Mouse (Mus musculus): ENCODE measurements around the gene Acbd7. TPM values are rescaled to one million over a fixed set of nuclear protein-coding genes. Genes with fewer than 3 reads are reported as not detected.

The Acbd7 gene
- polyA plus RNA-seq, 1 experiment from 2014 or later = not detected

DNA sequence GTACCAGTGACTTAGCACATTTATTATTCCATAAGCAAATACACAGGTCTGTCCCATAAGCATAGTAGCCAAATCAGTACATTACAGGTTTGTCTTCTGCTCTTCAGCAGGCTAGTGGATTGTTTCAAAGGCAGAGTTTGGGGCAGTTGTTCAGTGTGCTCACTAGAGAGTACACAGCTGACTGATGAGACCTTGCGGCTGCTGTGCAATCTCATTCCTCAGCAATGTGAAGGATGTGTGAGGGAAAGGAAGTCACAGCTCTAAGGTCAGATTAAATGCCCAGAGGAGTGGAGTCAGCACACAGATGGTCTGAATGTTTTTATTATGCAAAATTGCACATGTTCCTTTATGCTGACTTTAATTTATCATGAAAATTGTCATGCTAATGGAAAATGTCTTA, 9.4 kb upstream of the Acbd7 start:
- no peak overlapping the region for H3K27ac ChIP-seq (ENCODE audit: low read depth, low read length)
- 86% methylated on average over 1 of the region's 1 CpGs for WGBS
- DNase-seq (ENCODE audit: low spot score) (no peak), ATAC-seq (ENCODE audit: insufficient read depth, low FRiP score, low TSS enrichment) (no peak)
- peaks cover 5% of the 10 kb centered on the region; the same call in 1 of the 2 replicates for H3K4me1 ChIP-seq (ENCODE audit: control insufficient read depth, insufficient read depth, low read length)
- no peak overlapping the region for H3K4me2 ChIP-seq (ENCODE audit: low read depth)
- no peaks in the 10 kb centered on the region for H3K27me3 ChIP-seq (ENCODE audit: control insufficient read depth, insufficient read depth, low read length)
- no peak overlapping the region for H3K4me3 ChIP-seq (ENCODE audit: low read depth, low read length)
- H3K36me3 ChIP-seq (ENCODE audit: control insufficient read depth, insufficient read depth, low read length) = peaks cover 8% of the 10 kb centered on the region; the same call in 1 of the 2 replicates
- H3K9me3 ChIP-seq (ENCODE audit: control insufficient read depth, low read length) = no peaks in the 10 kb centered on the region
- no peak overlapping the region for H3K9ac ChIP-seq (ENCODE audit: low read length)

DNA sequence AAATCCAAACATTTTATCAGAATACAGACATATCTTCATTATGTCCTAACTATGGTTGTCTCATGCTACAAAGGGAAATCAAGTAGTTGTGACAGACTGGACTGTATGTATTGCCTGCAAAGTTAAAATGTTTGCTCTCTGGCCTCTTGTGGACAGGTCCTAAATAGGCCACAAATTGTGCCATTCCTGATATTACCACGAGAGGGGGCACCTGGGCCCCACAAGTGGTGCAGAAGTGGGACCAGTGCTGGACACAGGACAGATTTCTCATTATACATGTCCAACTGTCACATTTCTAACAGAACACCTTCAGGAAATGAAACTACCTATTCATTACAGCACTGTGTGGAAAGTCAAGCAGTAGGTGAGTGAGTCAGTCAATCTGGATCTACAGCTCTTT, 8.6 kb upstream of the Acbd7 start:
- Histone ChIP-seq H3K4me2 (ENCODE audit: low read depth) (no peak overlapping the region), H3K36me3 (ENCODE audit: control insufficient read depth, insufficient read depth, low read length) (peaks cover 8% of the 10 kb centered on the region; the same call in 1 of the 2 replicates), H3K4me1 (ENCODE audit: control insufficient read depth, insufficient read depth, low read length) (peaks cover 5% of the 10 kb centered on the region; the same call in 1 of the 2 replicates), H3K9me3 (ENCODE audit: control insufficient read depth, low read length) (no peaks in the 10 kb centered on the region), H3K27me3 (ENCODE audit: control insufficient read depth, insufficient read depth, low read length) (no peaks in the 10 kb centered on the region), H3K9ac (ENCODE audit: low read length) (no peak overlapping the region), H3K27ac (ENCODE audit: low read depth, low read length) (no peak overlapping the region), H3K4me3 (ENCODE audit: low read depth, low read length) (no peak overlapping the region)
- WGBS = 44% methylated on average over 1 of the region's 1 CpGs
- DNase-seq (ENCODE audit: low spot score) = peak; percentile 25
- no peak for ATAC-seq (ENCODE audit: insufficient read depth, low FRiP score, low TSS enrichment)

DNA sequence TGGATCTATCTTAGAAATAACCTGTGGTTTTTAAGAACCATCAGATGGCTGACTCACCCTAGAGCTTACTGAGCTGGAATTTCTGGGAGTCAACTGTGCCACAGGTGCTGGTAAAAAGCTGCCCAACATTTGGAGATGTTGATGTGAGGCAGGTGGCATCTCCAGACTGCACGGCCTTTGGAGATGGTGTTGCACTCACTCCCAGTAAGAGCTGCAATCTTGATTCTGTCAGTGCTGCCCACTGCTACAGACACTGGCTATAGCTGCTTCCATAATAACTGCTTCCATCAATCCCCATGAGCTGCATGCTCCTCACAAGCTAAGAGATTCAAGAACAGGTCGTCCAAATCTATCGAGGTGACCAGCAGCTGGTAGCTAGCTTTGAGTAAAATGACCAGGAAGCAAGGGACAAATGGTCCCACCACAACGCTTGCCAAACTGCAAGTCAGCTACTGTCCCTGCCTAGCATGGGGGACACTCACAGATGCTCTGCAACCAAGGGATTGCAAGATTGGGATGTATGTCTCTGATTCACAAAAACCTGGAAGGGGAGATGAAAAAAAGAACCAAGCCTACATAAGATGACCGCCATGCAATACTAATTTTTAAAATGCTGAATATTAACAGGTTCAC, 4.8 kb upstream of the Acbd7 start:
- peaks cover 5% of the 10 kb centered on the region; the same call in 1 of the 2 replicates for H3K4me1 ChIP-seq (ENCODE audit: control insufficient read depth, insufficient read depth, low read length)
- 0 out of 2 replicates have a peak, but pooled peaks cover 5% of the 10 kb centered on the region for H3K36me3 ChIP-seq (ENCODE audit: control insufficient read depth, insufficient read depth, low read length)
- peak overlapping the region; percentile 56; the same call in 1 of the 2 replicates for H3K9ac ChIP-seq (ENCODE audit: low read length)
- 80% methylated on average over 5 of the region's 5 CpGs for WGBS
- no peak overlapping the region for H3K27ac ChIP-seq (ENCODE audit: low read depth, low read length)
- no peaks in the 10 kb centered on the region for H3K27me3 ChIP-seq (ENCODE audit: control insufficient read depth, insufficient read depth, low read length)
- DNase-seq (ENCODE audit: low spot score) = no peak
- no peak overlapping the region for H3K4me3 ChIP-seq (ENCODE audit: low read depth, low read length)
- ATAC-seq (ENCODE audit: insufficient read depth, low FRiP score, low TSS enrichment) = no peak
- no peaks in the 10 kb centered on the region for H3K9me3 ChIP-seq (ENCODE audit: control insufficient read depth, low read length)
- peak overlapping the region; percentile 45 for H3K4me2 ChIP-seq (ENCODE audit: low read depth)

DNA sequence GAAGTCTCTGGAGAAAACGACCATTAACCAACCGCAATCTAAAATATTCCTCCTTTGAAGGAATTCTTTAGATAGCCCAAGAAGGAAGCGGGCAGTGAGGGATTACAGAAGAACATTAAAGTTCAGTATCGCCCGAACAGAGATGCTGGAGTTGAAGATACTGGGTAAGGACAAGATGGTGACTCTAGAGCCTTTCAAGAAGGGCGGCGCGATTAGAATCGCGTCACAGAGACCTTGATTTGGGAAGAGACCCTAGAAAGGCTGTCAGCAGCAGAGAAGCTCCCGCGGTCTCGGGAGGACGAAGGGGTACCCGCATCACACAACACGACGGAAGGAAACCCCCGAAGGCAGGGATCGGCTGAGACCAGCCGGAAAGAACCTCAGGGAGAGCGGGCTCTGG, 3.9 kb upstream of the Acbd7 start:
- ATAC-seq (ENCODE audit: insufficient read depth, low FRiP score, low TSS enrichment) (no peak), DNase-seq (ENCODE audit: low spot score) (no peak)
- WGBS = 3% methylated on average over 21 of the region's 21 CpGs
- H3K9me3 ChIP-seq (ENCODE audit: control insufficient read depth, low read length) = no peaks in the 10 kb centered on the region
- peak overlapping the region; percentile 56 for H3K9ac ChIP-seq (ENCODE audit: low read length)
- peak overlapping the region; percentile 46 for H3K4me3 ChIP-seq (ENCODE audit: low read depth, low read length)
- H3K27me3 ChIP-seq (ENCODE audit: control insufficient read depth, insufficient read depth, low read length) = no peaks in the 10 kb centered on the region
- 0 out of 2 replicates have a peak, but pooled peaks cover 5% of the 10 kb centered on the region for H3K36me3 ChIP-seq (ENCODE audit: control insufficient read depth, insufficient read depth, low read length)
- H3K27ac ChIP-seq (ENCODE audit: low read depth, low read length) = no peak overlapping the region
- H3K4me1 ChIP-seq (ENCODE audit: control insufficient read depth, insufficient read depth, low read length) = peaks cover 5% of the 10 kb centered on the region; the same call in 1 of the 2 replicates
- H3K4me2 ChIP-seq (ENCODE audit: low read depth) = peak overlapping the region; percentile 45

DNA sequence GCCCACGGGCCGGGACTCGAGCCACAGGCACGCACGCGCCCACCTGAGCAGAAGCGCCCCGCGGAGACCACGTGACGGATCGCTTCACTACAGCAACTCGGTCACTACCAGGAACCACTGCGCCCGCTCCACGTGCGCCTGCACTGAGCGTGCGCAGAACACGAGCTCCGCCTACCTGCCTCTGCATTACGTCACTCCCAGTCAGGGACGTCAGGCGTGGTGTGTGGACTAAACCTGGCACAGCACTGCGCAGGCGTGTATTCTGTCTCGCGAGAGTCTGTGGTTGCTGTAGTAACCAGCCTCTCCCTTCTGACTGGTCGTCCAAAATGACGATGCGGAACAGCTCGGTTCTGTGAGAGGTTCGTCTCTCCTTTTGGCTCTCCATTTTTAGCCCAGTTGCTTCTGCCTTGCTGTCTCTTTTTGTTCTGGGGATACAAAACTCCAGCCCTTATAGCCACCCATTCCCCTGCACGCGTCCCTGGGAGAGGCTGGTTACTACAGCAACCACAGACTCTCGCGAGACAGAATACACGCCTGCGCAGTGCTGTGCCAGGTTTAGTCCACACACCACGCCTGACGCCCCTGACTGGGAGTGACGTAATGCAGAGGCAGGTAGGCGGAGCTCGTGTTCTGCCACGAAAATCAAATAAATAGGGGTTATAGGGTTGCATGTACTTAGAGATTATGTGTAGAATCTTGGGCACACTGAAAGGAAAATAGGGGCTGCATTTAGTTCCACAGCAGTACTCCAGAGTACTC, 3.3 kb upstream of the Acbd7 start, which contains the start of gene Rpp38:
TSS of gene Rpp38 (minus strand) at position 160 of the 759 bp plus-strand sequence.
- 0 out of 2 replicates have a peak, but pooled peaks cover 3% of the 10 kb centered on the region for H3K36me3 ChIP-seq (ENCODE audit: control insufficient read depth, insufficient read depth, low read length)
- no peak within 1 kb of the TSS for H3K27ac ChIP-seq (ENCODE audit: low read depth, low read length)
- ATAC-seq (ENCODE audit: insufficient read depth, low FRiP score, low TSS enrichment) = peak; percentile 98
- H3K4me2 ChIP-seq (ENCODE audit: low read depth) = peak within 1 kb of the TSS; percentile 45
- H3K4me3 ChIP-seq (ENCODE audit: low read depth, low read length) = peak within 1 kb of the TSS; percentile 46
- WGBS = under 1% methylated on average over 45 of the region's 45 CpGs
- no peaks in the 10 kb centered on the region for H3K9me3 ChIP-seq (ENCODE audit: control insufficient read depth, low read length)
- H3K27me3 ChIP-seq (ENCODE audit: control insufficient read depth, insufficient read depth, low read length) = no peaks in the 10 kb centered on the region
- peak; percentile 97 for DNase-seq (ENCODE audit: low spot score)
- peak within 1 kb of the TSS; percentile 56 for H3K9ac ChIP-seq (ENCODE audit: low read length)
- H3K4me1 ChIP-seq (ENCODE audit: control insufficient read depth, insufficient read depth, low read length) = peaks cover 5% of the 10 kb centered on the region; the same call in 1 of the 2 replicates

DNA sequence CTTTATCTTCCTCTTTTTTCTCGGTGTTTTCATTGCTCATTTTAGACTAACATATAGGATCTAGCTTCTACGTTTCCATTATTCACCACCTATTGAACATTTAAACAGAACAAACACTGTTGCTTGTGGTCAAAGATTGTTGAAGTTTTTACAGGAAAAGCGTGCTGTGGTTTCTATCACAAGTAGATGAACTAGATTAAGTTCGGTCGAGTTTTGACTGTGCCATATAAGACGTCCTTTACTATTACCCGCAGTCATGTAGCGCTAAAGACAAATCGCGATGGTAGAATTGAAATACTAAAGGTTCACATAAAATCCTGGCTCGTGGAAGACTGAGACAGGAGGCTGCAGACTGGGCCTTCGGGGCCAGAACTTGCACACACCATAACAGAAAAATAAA, 2.2 kb upstream of the Acbd7 start:
- Histone ChIP-seq H3K9me3 (ENCODE audit: control insufficient read depth, low read length) (no peaks in the 10 kb centered on the region), H3K4me3 (ENCODE audit: low read depth, low read length) (no peak overlapping the region), H3K27me3 (ENCODE audit: control insufficient read depth, insufficient read depth, low read length) (no peaks in the 10 kb centered on the region), H3K4me2 (ENCODE audit: low read depth) (no peak overlapping the region), H3K36me3 (ENCODE audit: control insufficient read depth, insufficient read depth, low read length) (no peaks in the 10 kb centered on the region), H3K4me1 (ENCODE audit: control insufficient read depth, insufficient read depth, low read length) (peaks cover 5% of the 10 kb centered on the region; the same call in 1 of the 2 replicates), H3K9ac (ENCODE audit: low read length) (no peak overlapping the region), H3K27ac (ENCODE audit: low read depth, low read length) (no peak overlapping the region)
- no peak for ATAC-seq (ENCODE audit: insufficient read depth, low FRiP score, low TSS enrichment)
- WGBS = 88% methylated on average over 12 of the region's 12 CpGs
- no peak for DNase-seq (ENCODE audit: low spot score)

DNA sequence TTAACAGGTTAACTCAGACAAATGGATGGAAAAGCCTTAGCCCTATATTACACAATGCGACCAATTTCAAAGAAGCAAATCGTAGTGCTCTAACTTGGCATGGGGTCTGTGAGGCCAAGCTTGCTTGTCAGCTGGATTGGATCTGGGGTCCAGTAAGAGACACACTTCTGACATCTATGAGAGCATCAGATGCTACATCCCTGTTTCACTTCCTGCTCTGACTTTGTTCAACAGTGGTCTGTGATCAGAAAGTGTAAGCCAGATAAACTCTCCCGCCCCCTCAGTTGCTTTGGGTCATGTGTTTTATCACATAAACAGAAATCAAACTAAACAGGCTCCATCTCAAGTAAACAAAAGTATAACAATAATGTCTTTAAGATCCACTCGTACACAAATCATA, 12.5 kb downstream of the Acbd7 start:
- Histone ChIP-seq H3K27me3 (ENCODE audit: control insufficient read depth, insufficient read depth, low read length) (no peaks in the 10 kb centered on the region), H3K4me2 (ENCODE audit: low read depth) (no peak overlapping the region), H3K4me1 (ENCODE audit: control insufficient read depth, insufficient read depth, low read length) (no peaks in the 10 kb centered on the region), H3K27ac (ENCODE audit: low read depth, low read length) (no peak overlapping the region), H3K9ac (ENCODE audit: low read length) (no peak overlapping the region), H3K9me3 (ENCODE audit: control insufficient read depth, low read length) (no peaks in the 10 kb centered on the region), H3K36me3 (ENCODE audit: control insufficient read depth, insufficient read depth, low read length) (no peaks in the 10 kb centered on the region), H3K4me3 (ENCODE audit: low read depth, low read length) (no peak overlapping the region)
- 83% methylated on average over 4 of the region's 4 CpGs for WGBS
- DNase-seq (ENCODE audit: low spot score) (no peak), ATAC-seq (ENCODE audit: insufficient read depth, low FRiP score, low TSS enrichment) (no peak)

DNA sequence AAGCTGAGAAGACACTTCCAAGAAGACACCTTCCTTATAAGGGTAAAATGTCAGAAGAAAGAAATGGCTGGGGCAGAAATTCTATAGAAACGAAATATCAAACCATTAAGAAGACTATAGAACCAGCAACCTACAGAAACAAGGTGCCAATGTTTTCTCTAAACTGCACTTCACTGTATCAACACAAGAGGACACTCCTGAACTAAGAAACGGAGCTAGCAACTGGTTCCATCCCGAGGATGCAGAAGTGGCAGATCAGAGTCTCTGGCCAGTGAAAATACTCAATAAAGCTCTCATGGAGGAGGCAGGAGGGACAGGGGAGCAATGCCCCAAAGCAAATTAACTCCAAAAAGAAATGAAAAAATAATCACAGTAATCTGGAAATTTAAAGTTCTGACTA, 13.0 kb downstream of the Acbd7 start:
- Histone ChIP-seq H3K27ac (ENCODE audit: low read depth, low read length) (no peak overlapping the region), H3K36me3 (ENCODE audit: control insufficient read depth, insufficient read depth, low read length) (no peaks in the 10 kb centered on the region), H3K4me2 (ENCODE audit: low read depth) (no peak overlapping the region), H3K4me3 (ENCODE audit: low read depth, low read length) (no peak overlapping the region), H3K9me3 (ENCODE audit: control insufficient read depth, low read length) (no peaks in the 10 kb centered on the region), H3K4me1 (ENCODE audit: control insufficient read depth, insufficient read depth, low read length) (no peaks in the 10 kb centered on the region), H3K9ac (ENCODE audit: low read length) (no peak overlapping the region), H3K27me3 (ENCODE audit: control insufficient read depth, insufficient read depth, low read length) (no peaks in the 10 kb centered on the region)
- WGBS = 24% methylated on average over 3 of the region's 3 CpGs
- no peak for DNase-seq (ENCODE audit: low spot score)
- no peak for ATAC-seq (ENCODE audit: insufficient read depth, low FRiP score, low TSS enrichment)
